Mouse (Mus musculus): ENCODE data around the gene Scn1a.

The Scn1a gene

GRCm38 (mm10) chr2:66240334-66240733 is 200.3 kb downstream of the Scn1a start:
- peak; percentile 12 for DNase-seq

DNA sequence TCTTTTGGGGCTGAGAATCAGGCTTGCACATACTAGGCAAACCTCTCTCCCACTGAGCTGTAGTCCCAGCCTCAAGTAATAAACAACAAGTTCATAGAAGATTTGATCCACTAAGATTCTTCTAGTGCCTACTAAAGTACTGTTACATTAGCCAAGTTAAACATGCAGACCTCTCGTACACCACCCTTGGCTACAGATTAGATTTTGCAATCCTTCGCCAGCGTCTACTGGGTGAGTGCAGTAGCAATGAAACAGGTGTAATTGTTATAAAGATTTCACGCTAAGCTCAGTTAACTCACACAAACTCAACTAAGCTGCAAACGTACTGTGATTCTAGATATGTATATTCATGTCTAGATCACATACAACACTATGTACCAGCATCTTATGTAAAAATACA is 201.8 kb downstream of the Scn1a start:
- no peak for DNase-seq

DNA sequence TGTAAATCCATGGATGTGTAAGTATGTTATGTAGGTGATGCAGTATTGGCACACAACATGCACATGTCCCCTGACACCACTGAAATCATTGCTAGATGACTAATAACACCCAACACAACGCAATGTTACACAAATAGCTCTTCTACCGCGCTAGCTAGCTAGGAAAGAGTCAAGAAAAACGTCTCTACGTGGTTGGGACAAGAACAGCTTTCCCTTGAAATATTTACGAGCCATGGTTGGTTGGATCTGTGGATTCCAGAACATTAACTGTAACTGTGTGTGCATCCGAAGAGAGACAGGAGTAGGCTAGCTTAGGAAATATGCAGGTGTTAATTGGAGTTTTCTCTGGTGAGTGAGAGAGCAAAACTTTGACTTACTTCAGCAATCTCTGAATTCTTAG is 219.7 kb downstream of the Scn1a start:
- DNase-seq: no peak

Measured in cerebellum, adult 8-10 months (tissue).